Mouse (Mus musculus): ENCODE measurements around the gene G3bp2.

- TF ChIP-seq CTCF (IDR thresholded peaks at IDR 0.05; ENCODE audit: extremely low read depth, insufficient read depth, low read length), result no peak
- TF ChIP-seq POLR2A (IDR thresholded peaks at IDR 0.05; ENCODE audit: extremely low read depth, insufficient read depth, low read length), result no peak
These were observed 4.0 kb upstream of the G3bp2 start for GRCm38 (mm10) chr5:92087469-92087868.

Data from cortical plate, adult 2 months (tissue).